Mouse (Mus musculus): ENCODE data around the gene Dsp.

GRCm38 (mm10) chr13:38151671-38152428 is 756 bp downstream of the Dsp start:
- no peak for TF ChIP-seq POLR2A (IDR thresholded peaks at IDR 0.05; ENCODE audit: borderline replicate concordance, low read depth, low read length)
- no peak for TF ChIP-seq CTCF (IDR thresholded peaks at IDR 0.05; ENCODE audit: low read depth, low read length)
